Mouse (Mus musculus) liver, embryonic 14.5 days (tissue): ENCODE measurements at regions not wholly inside any gene's neighbourhood (a gene's known extent, or its start where the extent isn't known, plus 50 kb on each side); places are given as distances from the start of the nearest gene placed in this dataset.

ENCODE experiments used
- CTCF ChIP-seq: IDR thresholded peaks from 2 replicates; pipeline ENCODE4 v1.5.1; 2016; ENCODE audit warnings: antibody characterized with exemption, low read depth, control low read depth
- EP300 ChIP-seq: IDR thresholded peaks from 2 replicates; pipeline ENCODE4 v1.6.1; 2016; ENCODE audit warnings: antibody characterized with exemption, low read depth

DNA sequence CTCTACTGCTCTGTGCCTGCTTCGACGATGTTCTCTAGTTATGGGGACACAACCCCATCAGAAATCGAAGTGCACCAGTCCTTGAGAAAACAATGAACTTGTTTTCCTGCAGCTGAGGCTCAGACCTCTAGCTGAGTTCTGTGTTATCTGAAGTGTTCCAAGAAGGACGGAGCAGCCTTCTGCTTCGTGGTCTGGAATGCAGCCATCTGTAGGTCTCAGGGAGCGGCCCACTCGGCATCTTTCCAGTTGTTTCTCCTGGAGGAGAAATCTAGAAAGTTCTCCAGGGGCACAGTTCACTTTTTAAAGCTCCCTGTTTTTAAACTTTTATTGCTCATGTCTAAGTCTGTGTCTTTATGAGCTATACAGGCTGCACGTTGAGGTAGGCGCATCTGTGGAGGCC, 264.3 kb downstream of the Gadd45g start:
- TF ChIP-seq CTCF (no peak), EP300 (no peak)
